Mouse (Mus musculus) brain, embryonic 14.5 days (tissue): ENCODE measurements around the gene Cemip2. TPM values are rescaled to one million over a fixed set of nuclear protein-coding genes. Genes with fewer than 3 reads are reported as not detected.

Source experiments
- DNase-seq: peaks from one replicate; pipeline ENCODE4 v3.0.0-alpha.2; 2011; ENCODE audit warnings: low read depth
- CTCF ChIP-seq: fragments of 200-500 bp; IDR thresholded peaks from 2 replicates; pipeline ENCODE4 v1.5.1; 2012; ENCODE audit warnings: inconsistent platforms, mild to moderate bottlenecking, moderate library complexity, borderline replicate concordance; ENCODE audit not compliant: insufficient read depth, insufficient read length; ENCODE audit errors: extremely low read depth
- POLR2A ChIP-seq: fragments of 200-500 bp; IDR thresholded peaks from 2 replicates; pipeline ENCODE4 v1.6.1; 2012; ENCODE audit warnings: mild to moderate bottlenecking, inconsistent platforms, borderline replicate concordance; ENCODE audit not compliant: poor library complexity, insufficient read depth, insufficient read length, severe bottlenecking; ENCODE audit errors: extremely low read depth
- polyA plus RNA-seq: library from polyadenylated mRNA; depleted of rRNA; stranded (reverse); fragments of >200 nt; gene quantifications from 2 replicates; pipeline ENCODE4 v1.2.3, GENCODE M21; 2012

Gene Cemip2
- polyA plus RNA-seq, 1 experiment, result 34.9 TPM

- DNase-seq, result no peak
- no peak for TF ChIP-seq CTCF
- TF ChIP-seq POLR2A, result no peak
These were observed 14.1 kb upstream of the Cemip2 start for GRCm38 (mm10) chr19:21764013-21764412.

- DNase-seq, result no peak
- TF ChIP-seq POLR2A, result no peak
- no peak for TF ChIP-seq CTCF
These were observed 13.4 kb upstream of the Cemip2 start for GRCm38 (mm10) chr19:21764738-21765137.

GRCm38 (mm10) chr19:21767500-21768045 is 10.6 kb upstream of the Cemip2 start:
- TF ChIP-seq POLR2A (no peak), CTCF (no peak)

GRCm38 (mm10) chr19:21769796-21770195 is 8.3 kb upstream of the Cemip2 start:
- TF ChIP-seq CTCF (no peak), POLR2A (no peak)
- DNase-seq, result no peak

More at GRCm38 (mm10) chr19:21767500-21768045, 10.6 kb upstream of the Cemip2 start:
- DNase-seq, result no peak

GRCm38 (mm10) chr19:21771586-21771985 is 6.6 kb upstream of the Cemip2 start:
- DNase-seq, result no peak
- no peak for TF ChIP-seq CTCF
- no peak for TF ChIP-seq POLR2A

GRCm38 (mm10) chr19:21773621-21774020 is 4.5 kb upstream of the Cemip2 start:
- no peak for DNase-seq
- TF ChIP-seq CTCF (no peak), POLR2A (no peak)

- DNase-seq, result no peak
- no peak for TF ChIP-seq POLR2A
- TF ChIP-seq CTCF, result no peak
These were observed 2.5 kb upstream of the Cemip2 start for GRCm38 (mm10) chr19:21775629-21776028.

GRCm38 (mm10) chr19:21776671-21777070 is 1.5 kb upstream of the Cemip2 start:
- no peak for DNase-seq

GRCm38 (mm10) chr19:21777171-21777731 is 891 bp upstream of the Cemip2 start:
- no peak for TF ChIP-seq POLR2A
- TF ChIP-seq CTCF, result peak; percentile 53; the same call in 1 of the 2 replicates
- DNase-seq, result peak; percentile 54

More at GRCm38 (mm10) chr19:21776671-21777070, 1.5 kb upstream of the Cemip2 start:
- TF ChIP-seq CTCF (no peak), POLR2A (no peak)

- DNase-seq, result peak; percentile 58
- no peak for TF ChIP-seq CTCF
- no peak for TF ChIP-seq POLR2A
These were observed 964 bp downstream of the Cemip2 start for GRCm38 (mm10) chr19:21779106-21779505.

GRCm38 (mm10) chr19:21780663-21781062 is 2.5 kb downstream of the Cemip2 start:
- TF ChIP-seq POLR2A (no peak), CTCF (no peak)
- DNase-seq, result peak; percentile 79

- peak; percentile 93 for DNase-seq
- TF ChIP-seq CTCF (no peak), POLR2A (no peak)
These were observed 3.1 kb downstream of the Cemip2 start for GRCm38 (mm10) chr19:21781066-21781786.

- DNase-seq, result peak; percentile 80
- TF ChIP-seq CTCF (no peak), POLR2A (no peak)
These were observed 3.8 kb downstream of the Cemip2 start for GRCm38 (mm10) chr19:21781787-21782432.
